Mouse (Mus musculus) R1 (cell line): ENCODE results near the gene Znrf2.

Experiments
- DNase-seq: peaks from one replicate; pipeline ENCODE4 v3.0.0-alpha.2; 2018; ENCODE audit warnings: low read depth, low spot score

The Znrf2 gene

DNA sequence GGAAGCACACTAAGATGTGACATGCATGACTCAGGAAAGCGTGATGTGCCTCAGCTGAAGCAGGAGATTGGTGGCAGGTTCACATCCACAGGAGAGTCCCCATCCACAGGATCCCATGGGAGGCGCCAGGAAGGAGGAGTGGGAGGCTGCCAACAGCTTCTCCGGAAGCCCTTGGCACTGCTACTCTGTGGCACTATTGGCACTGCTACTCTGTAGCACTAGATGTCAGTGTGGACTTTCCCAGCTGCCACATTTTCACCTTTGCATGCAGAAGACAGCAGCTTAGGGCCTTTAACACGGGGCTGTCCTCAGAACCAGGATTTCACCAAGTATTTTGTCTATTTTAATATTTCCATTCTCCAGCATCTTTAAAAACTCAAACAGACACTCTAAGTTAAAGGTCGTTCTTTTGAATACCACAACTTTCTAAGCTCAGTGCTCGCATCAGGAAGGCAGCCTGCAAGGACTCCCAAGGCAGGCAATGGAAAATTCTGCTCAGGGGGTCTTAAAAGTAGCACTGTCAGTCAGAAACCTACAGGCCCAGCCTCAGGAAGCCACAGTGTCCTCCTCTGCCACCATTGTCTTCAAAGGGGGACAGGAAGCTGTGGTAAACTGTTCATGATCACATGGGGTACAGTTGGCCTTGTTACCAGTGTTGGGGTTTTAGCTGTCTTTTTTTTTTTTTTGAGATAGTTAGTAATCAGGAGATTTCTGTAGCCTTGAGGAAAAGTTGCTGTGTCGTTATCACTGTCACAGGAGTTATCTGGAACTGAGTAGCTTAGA, 7.0 kb upstream of the Znrf2 start:
- no peak for DNase-seq

DNA sequence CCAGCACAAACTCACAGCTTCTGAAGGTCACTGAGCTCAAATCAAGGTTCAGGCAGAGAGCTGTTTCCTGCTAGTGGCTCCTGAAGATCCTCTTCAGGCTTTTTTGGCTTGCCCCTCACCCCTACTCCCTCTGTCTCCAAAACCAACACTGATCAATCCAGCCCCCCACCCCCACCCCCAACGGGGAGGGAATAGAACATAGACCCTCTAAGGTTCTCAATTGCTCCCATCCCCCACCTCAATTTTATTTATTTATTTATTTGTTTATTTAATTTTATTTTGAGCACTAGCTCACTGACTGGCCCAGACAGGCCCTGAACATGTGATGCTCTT, 6.4 kb upstream of the Znrf2 start:
- no peak for DNase-seq

DNA sequence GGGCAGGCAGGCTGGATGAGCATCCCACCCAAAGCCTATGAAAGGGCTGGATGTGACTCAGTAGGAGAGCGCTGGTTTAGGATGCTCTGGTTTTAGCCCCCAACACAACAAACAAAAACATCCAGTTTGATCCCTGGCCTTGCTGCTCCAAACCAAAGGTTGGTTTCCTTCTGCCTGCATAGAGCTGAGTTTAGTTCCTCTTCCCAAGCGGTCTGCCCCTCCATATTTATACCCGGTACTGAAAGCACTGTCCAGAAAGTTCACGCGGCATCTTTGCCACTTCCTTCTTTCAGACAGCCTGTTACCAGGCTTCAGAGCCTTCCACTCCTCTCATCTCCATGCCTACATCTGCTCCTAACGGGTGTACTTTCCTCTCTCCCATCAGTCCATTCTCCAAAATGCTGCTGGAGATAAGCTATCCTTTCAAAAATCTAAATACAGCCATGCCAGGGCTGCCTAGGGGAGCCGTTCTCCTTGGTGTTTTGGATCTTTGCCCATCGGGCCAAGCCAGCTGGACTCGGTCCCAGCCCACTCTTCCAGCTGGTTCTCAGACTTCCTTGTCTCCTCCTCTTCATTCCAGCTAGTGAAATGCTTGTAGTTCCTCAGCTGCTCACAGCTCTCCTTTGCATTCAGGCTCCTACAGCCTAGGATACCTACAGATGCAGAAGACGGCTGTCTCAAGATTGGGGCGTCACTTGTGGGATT, 5.0 kb upstream of the Znrf2 start:
- DNase-seq = no peak

DNA sequence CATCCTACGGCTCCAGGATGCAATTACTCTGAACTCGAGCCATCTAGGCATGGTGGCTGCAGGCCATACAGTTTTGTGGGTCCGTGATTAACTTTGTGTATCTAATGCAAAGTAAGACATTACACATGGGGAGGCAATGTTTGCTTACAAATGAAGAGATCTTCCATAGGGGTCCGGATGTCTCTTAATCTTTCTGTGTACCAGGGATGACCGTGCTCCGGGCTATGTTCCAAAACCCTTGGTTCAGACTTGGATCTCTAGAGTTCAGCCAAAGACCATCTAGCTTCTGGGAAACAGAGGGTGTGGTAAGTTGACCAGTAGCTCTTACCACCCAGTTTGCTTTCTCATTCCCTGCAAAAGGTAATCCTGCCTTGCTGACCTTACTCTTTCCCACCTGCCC, 4.4 kb upstream of the Znrf2 start:
- no peak for DNase-seq

DNA sequence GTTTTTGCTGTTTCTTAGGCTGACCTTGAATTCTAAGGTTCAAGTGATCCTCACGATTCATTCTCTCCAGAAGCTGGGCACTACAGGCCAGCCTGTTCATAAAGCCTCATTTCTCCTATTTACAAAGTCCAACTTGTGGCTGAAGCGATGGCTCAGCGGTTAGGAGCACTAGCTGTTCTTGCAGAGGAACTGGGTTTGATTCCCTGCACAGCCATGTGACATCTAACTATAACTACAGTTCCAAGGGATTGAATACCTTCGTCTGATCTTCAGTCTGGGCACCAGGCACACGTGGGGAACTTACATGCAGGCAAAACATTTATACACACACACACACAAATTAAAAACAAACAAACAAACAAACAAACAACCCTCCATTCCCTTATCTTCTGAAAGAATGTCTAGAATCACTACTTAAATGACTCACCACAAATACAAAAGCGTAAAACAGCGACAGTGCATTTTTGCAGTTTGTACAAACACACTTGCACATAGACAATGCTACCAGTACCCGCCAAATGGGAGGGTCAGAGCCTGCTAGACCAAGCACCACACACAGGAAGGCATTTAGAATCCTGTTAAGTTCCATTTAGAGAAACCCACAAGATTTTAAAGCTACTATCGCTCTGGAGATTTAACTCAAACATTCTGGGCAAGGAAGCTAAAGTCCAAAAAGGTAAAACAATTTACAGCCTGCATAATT, 1.1 kb upstream of the Znrf2 start:
- DNase-seq = peak; percentile 26

DNA sequence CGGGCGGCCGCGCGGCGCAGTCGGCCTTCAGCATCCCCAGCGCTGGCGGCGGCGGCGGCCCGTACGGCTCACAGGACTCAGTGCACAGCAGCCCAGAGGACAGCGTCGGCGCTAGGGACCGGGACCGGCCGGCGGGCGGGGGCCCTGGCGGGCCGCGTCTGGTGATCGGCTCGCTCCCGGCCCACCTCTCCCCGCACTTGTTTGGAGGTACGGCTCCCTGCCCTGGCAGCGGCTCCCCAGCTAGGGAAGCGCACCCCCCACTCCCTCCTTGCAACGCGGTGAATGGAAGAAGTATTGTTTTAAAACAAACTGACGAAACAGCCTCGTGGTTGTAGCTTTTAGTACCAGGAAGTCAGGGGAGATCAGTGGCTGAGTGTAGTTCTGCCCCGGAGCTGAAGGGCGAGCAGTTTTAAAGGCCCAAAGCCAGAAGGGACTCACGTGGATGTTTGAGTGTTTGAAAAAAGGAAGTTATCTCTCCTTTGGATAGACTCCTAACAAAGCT, 601 bp downstream of the Znrf2 start:
- DNase-seq = peak; percentile 80

DNA sequence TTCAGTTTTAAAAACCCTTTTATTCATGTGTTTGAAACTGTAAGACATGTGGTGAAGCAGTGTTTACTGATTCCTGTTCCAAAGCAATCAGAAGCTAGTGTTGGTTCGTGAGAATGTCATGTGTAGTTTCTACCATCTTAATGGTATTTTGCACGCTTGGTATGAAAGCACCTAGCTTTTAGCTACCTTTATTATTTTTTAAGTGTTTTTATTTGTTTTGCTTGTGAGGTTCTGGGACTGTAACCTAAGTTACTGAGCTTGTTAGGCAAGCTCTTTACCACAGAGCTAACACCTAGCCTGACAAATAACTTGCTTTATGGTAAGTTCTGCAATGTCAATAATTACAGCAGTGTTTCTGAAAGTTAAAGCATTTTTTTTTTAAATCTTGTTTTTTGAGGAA, 1.7 kb downstream of the Znrf2 start:
- DNase-seq = no peak

DNA sequence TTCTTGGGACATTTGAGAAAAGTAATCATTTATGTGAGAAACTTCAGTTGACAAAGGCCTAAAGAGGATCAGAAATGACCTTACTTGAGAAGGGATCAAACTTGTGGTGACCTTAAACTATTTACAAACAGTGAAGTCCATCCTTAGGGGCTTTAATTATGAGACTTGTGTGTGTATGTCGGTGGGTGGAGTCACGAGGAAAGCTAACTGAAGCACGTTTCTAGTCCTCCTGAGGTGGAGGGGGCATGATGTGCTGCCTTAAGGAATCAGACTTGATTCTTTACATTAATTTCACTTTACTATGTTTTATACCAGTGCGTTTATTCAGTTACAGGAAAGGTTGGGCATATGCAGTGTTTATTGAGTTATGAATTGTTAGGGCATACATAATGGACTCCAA, 2.6 kb downstream of the Znrf2 start:
- no peak for DNase-seq

DNA sequence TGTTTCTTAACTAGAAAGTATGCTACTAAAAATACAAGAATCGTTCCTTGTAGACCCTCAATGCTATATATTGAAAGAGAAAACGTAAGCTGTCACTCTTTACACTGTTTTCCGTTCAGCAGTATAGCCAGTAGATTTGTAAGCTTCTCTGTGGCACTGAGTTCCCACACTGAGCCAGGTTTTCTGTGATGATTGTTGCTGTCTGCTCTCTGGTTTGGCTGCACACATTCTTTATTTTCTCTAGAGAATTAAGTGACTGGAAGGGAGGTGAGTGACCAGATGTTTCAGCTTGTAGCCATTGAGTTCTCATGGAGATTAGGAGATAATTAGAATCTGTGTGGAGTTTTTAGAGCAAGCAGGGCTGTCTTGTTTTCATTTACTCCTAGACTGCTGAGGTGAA, 3.0 kb downstream of the Znrf2 start:
- DNase-seq = no peak

DNA sequence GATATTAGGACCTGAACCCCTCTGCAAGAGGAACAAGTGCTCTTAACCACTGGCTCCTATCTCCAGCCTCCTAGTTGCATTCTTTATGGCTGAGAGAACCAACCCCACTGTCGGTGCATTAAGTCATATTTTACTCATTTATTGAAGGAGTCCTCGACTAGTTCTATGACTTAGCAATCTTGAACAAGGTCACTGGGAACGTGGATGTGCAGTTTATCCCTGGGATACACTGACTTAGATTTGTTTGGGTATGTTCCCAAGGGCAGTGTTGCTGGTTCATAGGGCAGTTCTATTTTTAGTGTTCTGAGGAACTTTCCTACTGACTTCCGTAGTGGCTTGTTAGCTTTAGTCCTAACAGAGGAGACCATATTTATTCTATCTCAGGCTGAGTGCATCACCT, 5.6 kb downstream of the Znrf2 start:
- DNase-seq = no peak

DNA sequence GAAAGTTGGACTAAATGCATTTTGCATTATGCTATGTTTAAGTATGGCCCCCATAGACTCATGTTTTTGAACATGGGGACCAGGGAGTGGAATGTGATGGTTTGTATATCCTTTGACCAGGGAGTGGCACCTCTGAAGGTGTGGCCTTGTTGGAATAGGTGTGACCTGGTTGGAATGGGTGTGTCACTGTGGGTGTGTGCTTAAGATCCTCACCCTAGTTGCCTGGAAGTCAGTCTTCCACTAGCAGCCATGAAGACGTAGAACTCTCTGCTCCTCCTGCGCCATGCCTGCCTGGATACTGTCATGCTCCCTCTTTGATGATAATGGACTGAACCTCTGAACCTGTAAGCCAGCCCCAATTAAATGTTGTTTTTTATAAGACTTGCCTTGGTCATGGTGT, 7.8 kb downstream of the Znrf2 start:
- DNase-seq = peak; percentile 60

DNA sequence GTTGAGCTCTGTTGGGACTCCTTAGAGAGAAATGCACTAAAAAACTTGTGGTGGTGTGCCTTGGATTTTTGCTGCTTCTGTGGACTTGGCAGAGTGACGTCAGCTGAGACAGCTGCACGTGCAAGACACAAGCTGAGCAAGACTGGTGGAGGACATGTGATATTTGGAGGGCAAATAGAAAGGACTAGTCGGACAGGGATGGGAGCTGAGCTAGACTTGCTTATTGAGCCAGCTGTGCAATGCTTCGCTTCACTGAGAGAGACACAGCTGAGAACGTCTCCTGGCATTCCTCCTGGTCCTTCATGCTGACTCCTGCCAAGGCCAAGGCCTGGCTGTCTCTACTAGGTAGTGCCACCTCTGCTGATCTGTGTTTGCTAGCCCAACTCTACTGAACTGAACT, 10.8 kb downstream of the Znrf2 start:
- no peak for DNase-seq

DNA sequence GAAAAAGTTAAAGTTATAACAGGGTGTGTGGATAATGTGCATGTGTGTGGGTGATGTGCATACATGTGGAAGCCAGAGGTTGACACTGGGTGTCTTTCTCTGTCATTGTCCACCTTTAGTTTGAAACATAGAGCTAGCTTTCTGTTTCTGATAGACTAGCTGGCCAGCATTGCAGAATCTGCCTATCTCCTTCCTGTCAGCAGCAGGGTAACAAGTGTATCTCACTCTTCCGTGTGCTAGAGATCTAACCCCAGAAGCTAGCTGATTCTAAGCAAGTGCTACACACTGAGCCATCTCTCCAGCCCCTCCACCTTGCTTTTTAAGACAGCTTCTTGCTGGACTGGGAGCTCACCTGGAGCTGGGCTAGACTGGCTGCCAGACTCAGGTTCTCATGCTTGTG, 11.6 kb downstream of the Znrf2 start:
- no peak for DNase-seq

DNA sequence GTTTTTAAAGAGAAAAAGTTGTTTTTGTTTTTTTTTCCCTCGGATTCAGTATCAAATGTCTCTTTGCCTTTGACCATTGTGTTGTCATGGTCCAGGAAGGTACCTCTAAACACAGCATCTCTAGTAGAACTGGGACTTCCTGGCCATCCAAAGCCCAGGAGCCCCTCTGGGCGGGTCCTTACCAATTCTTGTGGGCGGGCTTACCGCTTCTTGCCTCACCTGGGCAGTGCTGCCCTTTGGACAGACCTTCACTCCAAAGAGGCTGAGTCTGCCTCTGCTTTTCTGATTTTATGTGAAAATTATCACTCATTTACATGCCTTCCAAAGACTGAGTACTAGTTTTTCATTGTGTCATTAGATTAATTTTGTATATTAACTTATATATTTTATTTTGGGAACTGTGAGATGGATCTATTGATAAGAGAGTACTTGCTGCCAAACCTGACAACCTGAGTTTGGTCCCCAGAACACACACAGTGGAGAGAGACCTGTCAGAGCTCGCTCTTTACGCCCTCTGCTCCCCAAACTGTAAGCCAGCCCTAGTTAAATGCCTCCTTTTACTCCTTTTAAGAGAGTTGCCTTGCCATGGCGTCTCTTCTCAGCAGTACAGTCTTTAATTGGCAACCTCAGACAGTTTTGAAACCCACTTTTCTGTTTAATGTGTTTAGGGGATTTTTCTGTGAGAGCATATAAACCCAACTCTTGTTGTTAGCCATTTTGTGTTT, 13.5 kb downstream of the Znrf2 start:
- no peak for DNase-seq

DNA sequence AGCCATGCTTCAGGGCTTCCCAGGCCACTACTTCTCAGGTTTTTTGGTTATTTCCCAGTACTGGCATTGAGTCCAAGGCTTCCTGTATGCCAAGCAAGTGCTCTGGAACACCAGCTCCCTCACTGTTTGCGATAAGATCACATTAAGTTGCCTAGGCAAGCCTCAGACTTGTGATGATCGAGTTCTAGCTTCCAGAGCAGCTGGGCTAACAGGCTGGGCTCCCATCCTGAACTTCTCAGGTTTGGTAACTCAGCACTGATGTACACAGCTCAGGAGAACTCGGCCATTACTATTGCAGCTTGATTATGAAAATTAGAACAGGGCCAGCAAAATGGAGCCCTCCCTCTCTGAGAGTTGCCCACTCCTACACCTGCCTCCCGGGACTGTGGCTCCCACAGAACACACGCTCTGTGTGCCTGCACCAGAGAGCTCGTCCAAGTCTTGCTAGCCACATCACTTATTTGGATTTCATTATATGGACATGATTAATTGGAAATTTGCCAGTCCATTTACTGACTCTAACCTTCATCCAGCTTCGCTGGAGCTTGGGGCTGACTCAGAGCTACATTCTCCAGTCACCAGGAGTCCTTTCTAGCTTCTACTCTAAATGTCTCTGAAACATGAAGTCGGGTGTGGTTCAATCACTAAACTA, 14.5 kb downstream of the Znrf2 start:
- DNase-seq = no peak

DNA sequence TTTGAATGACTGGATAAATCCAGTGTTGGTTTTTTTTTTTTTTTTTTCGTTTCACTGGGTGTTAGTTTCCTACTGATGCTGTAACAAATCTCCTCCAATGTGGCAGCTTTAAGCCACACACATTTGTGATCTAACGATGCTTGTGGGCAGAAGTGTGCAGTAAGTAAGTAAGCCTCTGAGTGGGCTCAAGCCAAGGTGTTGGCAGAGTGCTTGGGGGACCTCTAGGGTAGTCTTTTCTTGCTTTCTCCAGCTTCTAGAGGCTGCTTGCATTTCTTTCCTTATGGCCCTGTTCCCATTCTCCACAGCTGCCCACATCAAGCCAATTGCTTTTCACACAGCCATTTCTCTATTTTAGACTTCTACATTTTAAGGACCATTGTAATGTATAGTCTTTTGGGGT, 16.7 kb downstream of the Znrf2 start:
- DNase-seq = no peak

DNA sequence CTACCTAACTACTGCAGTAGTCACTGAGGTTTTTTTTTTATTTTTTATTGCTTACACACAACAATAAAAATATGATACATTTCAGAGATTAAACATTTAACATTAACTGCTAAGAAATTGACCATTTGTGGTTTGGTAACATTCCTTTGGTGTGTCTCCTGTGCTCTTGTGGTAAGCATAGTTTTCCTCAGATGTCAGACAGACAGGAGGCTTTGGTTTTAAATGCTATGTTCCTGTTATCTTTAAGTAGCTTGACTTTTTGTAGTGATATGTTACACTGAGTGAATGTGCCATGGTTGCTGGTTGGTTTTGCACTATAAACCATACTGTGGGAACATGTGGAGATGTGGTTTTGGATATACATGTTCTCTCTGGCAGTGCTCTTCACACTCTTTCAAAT, 19.9 kb downstream of the Znrf2 start:
- no peak for DNase-seq

DNA sequence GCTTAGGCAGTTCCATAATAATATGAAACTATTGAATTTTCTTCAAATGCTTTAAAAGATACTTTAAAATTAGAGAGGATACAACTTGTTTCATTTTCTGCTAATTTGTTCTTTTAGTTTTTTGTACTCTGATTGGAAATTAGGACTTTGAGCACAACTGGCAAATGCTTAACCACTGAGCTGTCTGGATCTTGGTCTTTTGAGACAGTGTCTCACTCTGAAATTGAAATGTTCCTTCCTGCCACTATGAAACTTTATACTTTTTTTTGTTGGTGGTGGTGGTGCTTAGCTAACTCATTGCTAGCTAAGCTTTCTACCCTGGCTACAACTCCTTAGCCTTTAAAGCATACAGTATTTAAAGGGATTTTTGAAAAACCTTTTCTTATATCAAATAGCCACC, 24.7 kb downstream of the Znrf2 start:
- no peak for DNase-seq

DNA sequence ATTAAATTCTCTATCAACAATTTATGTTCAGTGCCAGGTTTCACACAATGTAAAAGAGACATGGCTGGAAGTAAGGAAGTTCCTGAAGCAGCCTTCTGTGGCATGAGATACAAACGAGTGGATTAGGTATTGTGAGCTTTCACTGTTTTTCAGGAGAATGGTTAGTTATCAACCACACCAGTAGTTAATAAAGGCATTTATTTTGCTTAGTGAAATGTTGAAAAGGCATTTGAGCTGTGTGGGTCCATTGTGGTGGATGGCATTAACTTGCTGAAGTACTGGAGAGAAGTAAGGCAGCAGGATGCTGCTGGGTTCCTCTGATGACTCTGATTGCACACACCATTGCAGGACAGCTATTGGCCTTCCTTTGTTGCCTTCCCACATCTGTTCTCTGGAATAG, 25.3 kb downstream of the Znrf2 start:
- DNase-seq = no peak

DNA sequence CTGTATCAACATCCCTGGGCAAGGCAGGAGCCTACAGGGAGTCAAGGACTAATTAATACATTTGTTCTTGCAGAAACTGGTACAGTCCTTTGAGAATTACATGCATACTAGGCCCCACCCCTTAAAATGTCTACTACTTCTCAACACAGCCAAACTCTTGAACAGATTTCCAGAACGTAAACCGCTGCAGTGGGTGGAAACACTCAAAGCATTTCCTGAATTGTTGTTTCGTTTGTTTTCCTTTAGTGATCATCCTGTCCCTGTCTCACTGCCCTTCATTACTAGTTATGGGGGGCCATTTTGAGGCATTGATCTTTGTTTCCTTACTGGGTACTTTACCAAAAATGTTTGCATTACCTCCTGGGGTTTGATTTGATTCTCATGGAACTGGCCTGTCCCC, 31.8 kb downstream of the Znrf2 start:
- DNase-seq = peak; percentile 28
